Mouse (Mus musculus) thymus, postnatal 36 days (tissue): Measurements from ENCODE around the gene Slc38a1.
"Not testable (repeated sequence)": the region's sequence is repeated elsewhere in the genome, so short reads cannot be mapped to it uniquely, and the experiment has no call there.

Experiments used
- DNase-seq, 2 experiments: peaks; one replicate each; pipeline ENCODE4 v3.0.0; 2022; ENCODE audit warnings: mixed read lengths in 2 of 2

The Slc38a1 gene

GRCm38 (mm10) chr15:96657576-96658274, 15.0 kb upstream of the Slc38a1 start:
- no peak for DNase-seq

GRCm38 (mm10) chr15:96655514-96655913, 12.8 kb upstream of the Slc38a1 start:
- DNase-seq = peak; percentile 41 to 64

GRCm38 (mm10) chr15:96654714-96655113, 12.0 kb upstream of the Slc38a1 start:
- peak; percentile 59 to 76 for DNase-seq

- DNase-seq = no peak
These were observed 10.3 kb upstream of the Slc38a1 start for GRCm38 (mm10) chr15:96653011-96653410.

- no peak for DNase-seq
These were observed 9.8 kb upstream of the Slc38a1 start for GRCm38 (mm10) chr15:96652531-96652930.

GRCm38 (mm10) chr15:96647376-96647775, 4.7 kb upstream of the Slc38a1 start:
- DNase-seq = no peak

- DNase-seq = peak in 1 of 2 experiments; percentile 63
These were observed 785 bp downstream of the Slc38a1 start for GRCm38 (mm10) chr15:96641821-96642435.

GRCm38 (mm10) chr15:96641111-96641820, 1.4 kb downstream of the Slc38a1 start:
- DNase-seq = peak; percentile 72 to 74

- DNase-seq = peak; percentile 49 to 59
These were observed 2.3 kb downstream of the Slc38a1 start for GRCm38 (mm10) chr15:96640291-96640985.

- no peak for DNase-seq
These were observed 3.1 kb downstream of the Slc38a1 start for GRCm38 (mm10) chr15:96639630-96640029.

GRCm38 (mm10) chr15:96638656-96639055, 4.1 kb downstream of the Slc38a1 start:
- no peak for DNase-seq

GRCm38 (mm10) chr15:96638173-96638572, 4.5 kb downstream of the Slc38a1 start:
- DNase-seq = peak; percentile 61 to 75

GRCm38 (mm10) chr15:96634670-96635405, 7.9 kb downstream of the Slc38a1 start:
- no peak for DNase-seq

- no peak for DNase-seq
These were observed 10.5 kb downstream of the Slc38a1 start for GRCm38 (mm10) chr15:96632201-96632600.

- DNase-seq = no peak
These were observed 11.5 kb downstream of the Slc38a1 start for GRCm38 (mm10) chr15:96631107-96631718.

- DNase-seq = no peak
These were observed 14.5 kb downstream of the Slc38a1 start for GRCm38 (mm10) chr15:96628256-96628655.

- DNase-seq = no peak
These were observed 15.8 kb downstream of the Slc38a1 start for GRCm38 (mm10) chr15:96626871-96627270.

GRCm38 (mm10) chr15:96625012-96625411, 17.7 kb downstream of the Slc38a1 start:
- DNase-seq = not testable (repeated sequence)

- no peak for DNase-seq
These were observed 20.3 kb downstream of the Slc38a1 start for GRCm38 (mm10) chr15:96622376-96622775.

- no peak for DNase-seq
These were observed 21.0 kb downstream of the Slc38a1 start for GRCm38 (mm10) chr15:96621686-96622085.

- DNase-seq = no peak
These were observed 25.2 kb downstream of the Slc38a1 start for GRCm38 (mm10) chr15:96617555-96617954.

- DNase-seq = no peak
These were observed 34.0 kb downstream of the Slc38a1 start for GRCm38 (mm10) chr15:96608671-96609070.
